Mouse (Mus musculus): Measurements from ENCODE around the gene Cd163l1.

GRCm38 (mm10) chr7:140190435-140190834 is 27.6 kb upstream of the Cd163l1 start:
- TF ChIP-seq POLR2A (IDR thresholded peaks at IDR 0.05; ENCODE audit: low read depth, low read length) = no peak
- no peak for TF ChIP-seq CTCF (IDR thresholded peaks at IDR 0.05; ENCODE audit: extremely low read depth, insufficient read depth, insufficient read length, insufficient replicate concordance)

All from spleen, adult 2 months (tissue).